In the genomic region with DNA sequence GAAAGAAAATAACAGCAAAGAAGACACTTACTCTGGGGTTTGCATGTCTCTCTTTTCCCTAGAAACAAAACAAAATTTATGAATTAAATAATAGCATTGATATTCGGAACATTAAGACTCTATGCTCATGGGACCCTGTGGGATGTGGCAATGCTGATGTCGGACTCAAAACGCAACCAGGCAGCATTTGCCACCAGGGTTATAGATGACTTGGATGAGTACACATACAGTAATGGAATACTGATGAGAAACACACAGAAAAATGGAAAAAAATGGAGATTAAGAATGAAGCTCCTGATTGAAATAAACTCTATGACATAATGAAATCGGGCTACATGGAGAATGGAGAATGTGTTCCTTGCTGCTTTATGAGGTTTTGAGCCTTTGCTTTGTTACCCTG, we compare ENCODE assay signal across 25 mouse cellular contexts. TPM values are rescaled to one million over a fixed set of nuclear protein-coding genes. Genes with fewer than 3 reads are reported as not detected.
"Had no signal": no experiment of that assay in that cellular context is flagged by ENCODE, and none has a peak within 500 bp of the region (broad histone marks: within the 10 kb centered on the region; RNA-seq: fewer than 3 reads in every experiment).

No protein-coding gene starts in this region.

- DNase-seq: gastrocnemius, adult 2 months; gastrocnemius, postnatal 10 days; gastrocnemius, postnatal 25 days; heart, adult 18-20 months; heart, postnatal 10 days; heart, postnatal 4 days; kidney, adult 18-20 months; kidney, adult 8-10 months; kidney, postnatal 10 days; kidney, postnatal 25 days; kidney, postnatal 4 days; liver; liver, embryonic 13.5 days had no signal

- H3K4me3 ChIP-seq: gastrocnemius, adult 2 months; heart, embryonic 10.5 days; heart, embryonic 12.5 days; hindbrain, embryonic 13.5 days; hindbrain, embryonic 15.5 days; intestine, embryonic 15.5 days; layer of hippocampus, adult 2 months; left cerebral cortex, adult 2 months; limb, embryonic 10.5 days; limb, embryonic 12.5 days; liver, embryonic 13.5 days had no signal

- H3K27ac ChIP-seq: gastrocnemius, adult 2 months; heart, embryonic 10.5 days; hindbrain, embryonic 13.5 days; hindbrain, embryonic 15.5 days; intestine, embryonic 15.5 days; layer of hippocampus, adult 2 months; left cerebral cortex, adult 2 months; limb, embryonic 10.5 days; limb, embryonic 12.5 days; liver, embryonic 13.5 days had no signal

- H3K27me3 ChIP-seq: heart, embryonic 12.5 days; hindbrain, embryonic 13.5 days; hindbrain, embryonic 15.5 days; intestine, embryonic 15.5 days; limb, embryonic 12.5 days; liver, embryonic 13.5 days had no signal

- H3K36me3 ChIP-seq: hindbrain, embryonic 13.5 days; intestine, embryonic 15.5 days; liver, embryonic 13.5 days had no signal

- H3K4me2 ChIP-seq: heart, embryonic 12.5 days; hindbrain, embryonic 13.5 days; hindbrain, embryonic 15.5 days; intestine, embryonic 15.5 days; limb, embryonic 12.5 days; liver, embryonic 11.5 days; liver, embryonic 13.5 days had no signal

- H3K9ac ChIP-seq: heart, embryonic 12.5 days; hindbrain, embryonic 13.5 days; hindbrain, embryonic 15.5 days; intestine, embryonic 15.5 days; limb, embryonic 12.5 days; liver, embryonic 13.5 days had no signal

- ATAC-seq: inflammation-experienced regulatory T-cells, adult 6 months; intestine, embryonic 15.5 days; intestine, postnatal 0 days had no signal

- H3K4me1 ChIP-seq: heart, embryonic 12.5 days; hindbrain, embryonic 13.5 days; hindbrain, embryonic 15.5 days; intestine, embryonic 15.5 days; liver, embryonic 13.5 days had no signal

- H3K9me3 ChIP-seq: heart, embryonic 10.5 days; heart, embryonic 12.5 days; hindbrain, embryonic 13.5 days; hindbrain, embryonic 15.5 days; intestine, embryonic 15.5 days; limb, embryonic 10.5 days; limb, embryonic 12.5 days; liver, embryonic 13.5 days had no signal

RNA-seq across cellular contexts. Expression of a gene that starts 56.7 kb away (rescaled TPM):
- polyA plus RNA-seq: inflammation-experienced regulatory T-cells, adult 6 months had no signal
